Mouse (Mus musculus): ENCODE measurements around the gene Gadd45g. TPM values are rescaled to one million over a fixed set of nuclear protein-coding genes. Genes with fewer than 3 reads are reported as not detected.

Gene Gadd45g
- polyA plus RNA-seq, 1 experiment: 180 TPM

DNA sequence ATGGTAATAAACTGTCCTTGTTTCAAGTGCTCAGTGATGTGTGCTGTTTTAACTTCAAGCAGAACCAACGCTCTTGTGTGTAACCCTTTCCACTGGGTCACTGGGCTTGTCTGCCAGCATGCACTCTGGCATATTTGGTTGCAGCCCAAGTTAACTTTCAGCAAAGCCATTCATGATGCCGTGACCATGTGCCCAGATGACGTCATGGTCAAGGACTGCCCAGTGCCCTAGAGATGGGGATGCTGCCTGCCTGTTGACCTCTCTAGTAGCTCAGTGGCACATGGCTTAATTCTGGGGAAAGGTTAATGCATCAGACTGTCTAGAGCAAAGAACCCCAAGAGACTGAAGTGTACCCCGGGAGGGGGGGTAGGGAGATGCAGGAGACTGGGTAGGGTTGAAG, 24.7 kb downstream of the Gadd45g start:
- no peaks in the 10 kb centered on the region for H3K79me3 ChIP-seq (ENCODE audit: low read depth)
- no peaks in the 10 kb centered on the region for H3K36me3 ChIP-seq (ENCODE audit: control insufficient read depth, insufficient read depth)
- no peak overlapping the region for H3ac ChIP-seq (ENCODE audit: control insufficient read depth, insufficient read length, low read depth)
- H3K27me3 ChIP-seq (ENCODE audit: control insufficient read depth, insufficient read depth, insufficient read length): no peaks in the 10 kb centered on the region
- H3K79me2 ChIP-seq (ENCODE audit: control insufficient read depth, insufficient read depth): no peaks in the 10 kb centered on the region
- no peak overlapping the region for H3K4me3 ChIP-seq (ENCODE audit: insufficient read depth, poor library complexity, severe bottlenecking)
- TF ChIP-seq MAX (IDR thresholded peaks at IDR 0.05) (no peak), MYOD1 (IDR thresholded peaks at IDR 0.05; ENCODE audit: control insufficient read depth, insufficient read length, low read depth) (no peak), CTCF (IDR thresholded peaks at IDR 0.05; ENCODE audit: control insufficient read depth, insufficient read depth, insufficient read length) (no peak), MYOG (IDR thresholded peaks at IDR 0.05; ENCODE audit: control insufficient read depth, extremely low read depth, insufficient read length) (no peak), USF1 (IDR thresholded peaks at IDR 0.05; ENCODE audit: low read depth) (no peak), FOSL1 (IDR thresholded peaks at IDR 0.05; ENCODE audit: insufficient read depth, low read length, poor library complexity, severe bottlenecking) (no peak), CEBPB (IDR thresholded peaks at IDR 0.05; ENCODE audit: low read depth) (no peak)

DNA sequence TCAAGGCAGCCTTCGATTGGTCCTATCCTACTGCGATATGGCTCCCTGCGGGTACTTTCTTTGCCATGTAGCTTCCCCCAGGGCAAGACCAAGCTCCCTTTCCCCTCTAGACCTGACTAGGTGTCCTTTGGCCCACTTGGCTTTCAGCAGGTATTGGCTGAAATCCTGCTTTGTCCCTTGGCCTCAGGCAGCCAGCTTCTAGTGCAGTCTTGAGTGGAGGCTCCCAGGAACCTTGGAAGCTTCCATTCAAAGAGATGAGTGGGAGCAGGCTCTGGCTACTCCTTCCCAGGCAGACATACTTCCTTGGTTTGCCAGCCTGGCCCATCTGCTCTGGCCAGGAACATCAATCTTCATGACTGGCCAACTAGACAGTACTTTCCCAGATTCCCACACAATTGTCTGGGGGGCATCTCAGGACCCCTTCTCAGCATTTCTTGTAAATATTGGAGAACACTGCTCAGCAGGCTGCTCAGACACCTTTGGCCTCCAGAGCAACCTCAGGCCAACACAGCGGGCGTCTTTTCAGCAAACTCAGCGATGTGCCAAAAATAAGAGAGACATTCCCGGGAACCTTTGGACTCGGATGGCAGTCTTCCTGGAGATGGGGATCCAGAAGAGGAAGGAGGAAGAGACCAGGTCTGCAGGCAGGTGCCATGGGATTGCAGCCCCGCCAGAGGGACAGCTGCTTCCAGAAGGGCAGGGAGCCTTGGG, 25.9 kb downstream of the Gadd45g start:
- H3K36me3 ChIP-seq (ENCODE audit: control insufficient read depth, insufficient read depth): no peaks in the 10 kb centered on the region
- no peaks in the 10 kb centered on the region for H3K27me3 ChIP-seq (ENCODE audit: control insufficient read depth, insufficient read depth, insufficient read length)
- H3ac ChIP-seq (ENCODE audit: control insufficient read depth, insufficient read length, low read depth): no peak overlapping the region
- no peak overlapping the region for H3K4me3 ChIP-seq (ENCODE audit: insufficient read depth, poor library complexity, severe bottlenecking)
- no peak for TF ChIP-seq MYOD1 (IDR thresholded peaks at IDR 0.05; ENCODE audit: control insufficient read depth, insufficient read length, low read depth)
- no peak for TF ChIP-seq USF1 (IDR thresholded peaks at IDR 0.05; ENCODE audit: low read depth)
- TF ChIP-seq CEBPB (IDR thresholded peaks at IDR 0.05; ENCODE audit: low read depth): no peak
- no peak for TF ChIP-seq MYOG (IDR thresholded peaks at IDR 0.05; ENCODE audit: control insufficient read depth, extremely low read depth, insufficient read length)
- no peak for TF ChIP-seq MAX (IDR thresholded peaks at IDR 0.05)
- TF ChIP-seq CTCF (IDR thresholded peaks at IDR 0.05; ENCODE audit: control insufficient read depth, insufficient read depth, insufficient read length): no peak
- H3K79me3 ChIP-seq (ENCODE audit: low read depth): no peaks in the 10 kb centered on the region
- no peaks in the 10 kb centered on the region for H3K79me2 ChIP-seq (ENCODE audit: control insufficient read depth, insufficient read depth)

GRCm38 (mm10) chr13:51872963-51873514, 26.6 kb downstream of the Gadd45g start:
- TF ChIP-seq MAX (IDR thresholded peaks at IDR 0.05) (no peak), FOSL1 (IDR thresholded peaks at IDR 0.05; ENCODE audit: insufficient read depth, low read length, poor library complexity, severe bottlenecking) (no peak), CEBPB (IDR thresholded peaks at IDR 0.05; ENCODE audit: low read depth) (no peak), MYOD1 (IDR thresholded peaks at IDR 0.05; ENCODE audit: control insufficient read depth, insufficient read length, low read depth) (no peak), CTCF (IDR thresholded peaks at IDR 0.05; ENCODE audit: control insufficient read depth, insufficient read depth, insufficient read length) (no peak), USF1 (IDR thresholded peaks at IDR 0.05; ENCODE audit: low read depth) (no peak), MYOG (IDR thresholded peaks at IDR 0.05; ENCODE audit: control insufficient read depth, extremely low read depth, insufficient read length) (no peak)

DNA sequence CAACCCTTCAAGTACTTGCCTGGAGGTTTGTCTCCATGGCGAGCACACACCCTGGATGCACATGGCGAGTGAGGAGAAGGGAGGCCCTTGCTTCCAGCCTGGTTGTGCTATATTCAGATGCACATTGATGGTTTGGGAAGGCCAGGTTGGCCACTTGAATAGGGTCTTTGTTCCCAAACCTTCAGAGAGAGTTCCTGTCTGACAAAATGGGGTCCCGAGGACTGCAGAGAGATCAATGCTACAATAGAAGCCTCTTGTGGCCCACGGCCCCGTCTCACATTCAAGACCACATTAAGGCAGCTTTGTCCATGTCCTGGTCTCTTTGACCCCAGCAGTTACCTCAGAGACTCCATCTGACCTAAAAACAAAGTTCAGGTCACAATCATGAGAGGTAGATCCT, 27.3 kb downstream of the Gadd45g start:
- Histone ChIP-seq H3K27me3 (ENCODE audit: control insufficient read depth, insufficient read depth, insufficient read length) (no peaks in the 10 kb centered on the region), H3K36me3 (ENCODE audit: control insufficient read depth, insufficient read depth) (no peaks in the 10 kb centered on the region), H3K79me2 (ENCODE audit: control insufficient read depth, insufficient read depth) (no peaks in the 10 kb centered on the region), H3K79me3 (ENCODE audit: low read depth) (no peaks in the 10 kb centered on the region), H3ac (ENCODE audit: control insufficient read depth, insufficient read length, low read depth) (no peak overlapping the region), H3K4me3 (ENCODE audit: insufficient read depth, poor library complexity, severe bottlenecking) (no peak overlapping the region)
- TF ChIP-seq MYOD1 (IDR thresholded peaks at IDR 0.05; ENCODE audit: control insufficient read depth, insufficient read length, low read depth) (no peak), CTCF (IDR thresholded peaks at IDR 0.05; ENCODE audit: control insufficient read depth, insufficient read depth, insufficient read length) (no peak), FOSL1 (IDR thresholded peaks at IDR 0.05; ENCODE audit: insufficient read depth, low read length, poor library complexity, severe bottlenecking) (no peak)

More at GRCm38 (mm10) chr13:51872963-51873514, 26.6 kb downstream of the Gadd45g start:
- no peaks in the 10 kb centered on the region for H3K36me3 ChIP-seq (ENCODE audit: control insufficient read depth, insufficient read depth)
- H3K27me3 ChIP-seq (ENCODE audit: control insufficient read depth, insufficient read depth, insufficient read length): no peaks in the 10 kb centered on the region
- H3K79me3 ChIP-seq (ENCODE audit: low read depth): no peaks in the 10 kb centered on the region
- no peaks in the 10 kb centered on the region for H3K79me2 ChIP-seq (ENCODE audit: control insufficient read depth, insufficient read depth)
- H3ac ChIP-seq (ENCODE audit: control insufficient read depth, insufficient read length, low read depth): no peak overlapping the region
- H3K4me3 ChIP-seq (ENCODE audit: insufficient read depth, poor library complexity, severe bottlenecking): no peak overlapping the region

DNA sequence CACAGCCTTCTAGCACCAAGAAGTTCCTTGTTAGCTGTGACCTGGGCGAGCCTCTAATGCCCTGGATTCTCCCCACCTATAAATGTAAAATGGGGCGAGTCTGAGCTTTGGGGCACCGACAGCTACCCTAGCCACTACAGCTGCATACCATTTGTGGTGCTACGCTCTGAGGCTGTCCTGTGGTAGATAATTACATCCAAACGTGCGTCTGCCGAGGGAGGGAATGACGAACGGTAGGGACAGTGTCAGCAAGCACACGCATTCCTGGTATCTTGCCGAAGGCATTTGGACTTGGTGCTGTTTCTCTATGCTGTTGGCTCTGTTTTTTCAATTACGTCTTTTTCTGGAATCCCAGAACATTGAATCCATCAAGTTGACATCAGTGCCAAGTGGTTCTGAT, 29.7 kb downstream of the Gadd45g start:
- TF ChIP-seq USF1 (IDR thresholded peaks at IDR 0.05; ENCODE audit: low read depth): no peak
- no peak for TF ChIP-seq FOSL1 (IDR thresholded peaks at IDR 0.05; ENCODE audit: insufficient read depth, low read length, poor library complexity, severe bottlenecking)
- no peak for TF ChIP-seq MAX (IDR thresholded peaks at IDR 0.05)
- no peak for TF ChIP-seq CTCF (IDR thresholded peaks at IDR 0.05; ENCODE audit: control insufficient read depth, insufficient read depth, insufficient read length)
- no peak for TF ChIP-seq MYOG (IDR thresholded peaks at IDR 0.05; ENCODE audit: control insufficient read depth, extremely low read depth, insufficient read length)
- no peak for TF ChIP-seq CEBPB (IDR thresholded peaks at IDR 0.05; ENCODE audit: low read depth)
- no peak for TF ChIP-seq MYOD1 (IDR thresholded peaks at IDR 0.05; ENCODE audit: control insufficient read depth, insufficient read length, low read depth)
- Histone ChIP-seq H3K79me2 (ENCODE audit: control insufficient read depth, insufficient read depth) (no peaks in the 10 kb centered on the region), H3ac (ENCODE audit: control insufficient read depth, insufficient read length, low read depth) (no peak overlapping the region), H3K4me3 (ENCODE audit: insufficient read depth, poor library complexity, severe bottlenecking) (no peak overlapping the region), H3K27me3 (ENCODE audit: control insufficient read depth, insufficient read depth, insufficient read length) (no peaks in the 10 kb centered on the region), H3K36me3 (ENCODE audit: control insufficient read depth, insufficient read depth) (no peaks in the 10 kb centered on the region), H3K79me3 (ENCODE audit: low read depth) (no peaks in the 10 kb centered on the region)
